Mouse (Mus musculus): ENCODE measurements around the gene Axin2. TPM values are rescaled to one million over a fixed set of nuclear protein-coding genes. Genes with fewer than 3 reads are reported as not detected.

Axin2 gene
- total RNA-seq, 2 experiments from 2014 or later, result 30.6 to 31.6 TPM

DNA sequence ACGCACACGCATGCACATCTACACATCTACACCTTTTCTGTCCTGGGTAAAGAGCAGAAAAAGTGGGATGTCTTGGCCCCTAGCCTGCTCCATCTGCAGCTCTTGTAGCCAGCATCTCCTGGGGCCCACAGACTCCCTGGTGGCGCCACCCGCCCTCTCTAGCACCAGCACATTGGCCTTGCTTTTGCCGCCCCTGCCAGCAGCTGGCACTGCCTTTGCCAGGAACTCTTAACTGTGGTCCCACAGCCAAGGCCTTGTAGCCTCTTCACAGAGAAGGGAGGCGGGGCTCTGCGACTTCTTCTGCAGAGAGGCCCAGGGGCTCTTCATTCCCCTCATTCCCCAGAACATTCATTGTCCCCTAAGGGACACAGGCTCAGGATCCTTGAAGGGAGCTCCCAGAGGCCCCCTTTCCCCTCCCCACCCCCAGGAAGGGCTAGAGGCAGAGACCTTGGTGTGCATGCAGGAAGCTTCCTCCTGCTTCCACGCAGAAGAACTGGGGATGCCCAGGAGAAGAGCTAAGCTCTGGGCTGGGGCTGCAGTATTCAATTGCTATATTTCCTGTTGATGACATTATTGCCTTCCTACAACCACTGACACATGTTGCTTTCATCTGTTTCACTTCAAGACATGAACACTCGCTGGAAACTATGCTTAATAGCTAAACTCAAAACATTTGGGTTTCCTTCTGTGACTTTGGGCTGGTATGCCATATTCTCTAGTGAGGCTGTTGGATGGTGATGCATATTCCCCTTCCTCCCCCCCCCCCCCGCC lies 19.2 kb upstream of the Axin2 start:
- DNase-seq (ENCODE audit: extremely low spot score in 1 of 2, low spot score in 2 of 2), result peak; percentile 58 to 59
- intact Hi-C loops (cut with DNase I), result no loop called here

DNA sequence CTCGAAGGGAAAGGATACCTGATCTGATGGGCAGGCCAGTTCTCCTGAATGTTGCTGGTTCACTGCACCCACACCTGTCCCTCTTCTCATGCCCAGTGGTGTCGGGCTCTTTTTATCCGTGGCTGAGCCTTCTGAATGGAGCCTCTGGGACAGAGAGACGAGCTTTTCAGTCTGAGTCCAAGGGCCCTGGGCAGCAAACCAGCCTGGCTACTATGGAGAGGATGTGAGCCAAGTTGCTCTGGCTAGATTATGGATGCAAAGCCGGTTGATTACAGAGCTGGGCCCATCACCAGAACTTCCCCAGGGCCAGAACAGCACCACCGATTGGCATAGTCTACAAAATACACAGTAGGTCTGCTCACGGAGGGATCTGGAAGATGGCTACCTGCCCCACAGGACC lies 18.5 kb upstream of the Axin2 start:
- DNase-seq (ENCODE audit: extremely low spot score in 1 of 2, low spot score in 2 of 2), result no peak
- intact Hi-C loops (cut with DNase I), result no loop called here

DNA sequence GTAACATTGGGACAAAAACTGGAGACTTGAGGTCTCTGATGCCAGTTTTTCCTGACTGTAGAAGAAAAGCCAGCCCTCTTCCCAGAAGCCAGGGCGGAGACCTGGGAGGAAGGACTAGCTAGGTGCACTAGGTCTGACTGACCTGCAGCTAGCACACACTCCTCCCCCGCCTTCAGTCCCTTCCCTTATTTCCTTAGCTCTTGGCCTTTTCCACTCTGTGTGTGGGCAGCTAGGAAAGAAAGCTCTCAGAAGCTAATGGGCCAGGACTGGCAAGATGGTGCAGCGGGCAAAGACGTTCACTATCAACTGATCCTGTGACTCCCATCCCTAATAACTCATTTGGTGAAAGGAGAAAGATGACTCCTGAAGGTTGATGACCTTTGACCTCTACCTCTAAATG lies 17.8 kb upstream of the Axin2 start:
- no peak for DNase-seq (ENCODE audit: extremely low spot score in 1 of 2, low spot score in 2 of 2)
- intact Hi-C loops (cut with DNase I), result no loop called here

DNA sequence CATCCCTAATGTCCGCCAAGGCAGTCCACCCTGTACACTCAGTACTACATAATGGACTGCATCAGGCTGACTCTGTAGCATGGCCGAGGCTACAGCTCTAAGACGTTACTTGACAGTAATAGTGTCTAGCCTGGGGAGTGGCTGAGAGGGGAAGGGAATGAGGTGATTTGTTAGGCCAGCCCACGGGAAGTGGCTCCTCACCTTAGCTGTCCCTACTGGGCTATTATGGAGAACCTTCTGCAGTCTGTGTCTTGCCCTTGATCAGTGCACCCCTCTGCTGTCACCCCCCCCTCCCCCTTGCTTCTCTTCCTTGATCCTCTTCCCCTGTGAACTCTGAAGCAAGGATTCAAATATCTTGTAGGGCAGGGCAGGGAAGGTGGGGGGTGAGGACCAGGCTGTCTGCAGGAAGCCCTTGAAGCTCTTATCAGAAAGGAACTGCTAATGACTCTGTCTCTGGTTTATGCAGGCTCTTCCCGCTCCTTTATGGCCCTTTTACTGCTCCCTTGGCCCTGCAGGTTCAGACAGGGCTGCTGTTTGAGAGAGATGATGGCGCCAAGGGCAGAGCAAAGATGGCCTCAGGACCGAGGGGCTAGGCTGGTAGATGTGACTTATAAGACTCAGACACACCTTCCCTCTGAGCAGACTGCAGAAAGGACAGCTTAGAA lies 13.4 kb upstream of the Axin2 start:
- no peak for DNase-seq (ENCODE audit: extremely low spot score in 1 of 2, low spot score in 2 of 2)
- intact Hi-C loops (cut with DNase I), result no loop called here

- peak in 1 of 2 experiments; percentile 35 for DNase-seq (ENCODE audit: extremely low spot score in 1 of 2, low spot score in 2 of 2)
- intact Hi-C loops (cut with DNase I), result no loop called here
Observed at GRCm38 (mm10) chr11:108909396-108910195, 10.6 kb upstream of the Axin2 start.

- no peak for DNase-seq (ENCODE audit: extremely low spot score in 1 of 2, low spot score in 2 of 2)
- intact Hi-C loops (cut with DNase I), result no loop called here
Observed at GRCm38 (mm10) chr11:108910328-108910886, 9.7 kb upstream of the Axin2 start.

GRCm38 (mm10) chr11:108910903-108911302 lies 9.2 kb upstream of the Axin2 start:
- intact Hi-C loops (cut with DNase I), result no loop called here
- no peak for DNase-seq (ENCODE audit: extremely low spot score in 1 of 2, low spot score in 2 of 2)

DNA sequence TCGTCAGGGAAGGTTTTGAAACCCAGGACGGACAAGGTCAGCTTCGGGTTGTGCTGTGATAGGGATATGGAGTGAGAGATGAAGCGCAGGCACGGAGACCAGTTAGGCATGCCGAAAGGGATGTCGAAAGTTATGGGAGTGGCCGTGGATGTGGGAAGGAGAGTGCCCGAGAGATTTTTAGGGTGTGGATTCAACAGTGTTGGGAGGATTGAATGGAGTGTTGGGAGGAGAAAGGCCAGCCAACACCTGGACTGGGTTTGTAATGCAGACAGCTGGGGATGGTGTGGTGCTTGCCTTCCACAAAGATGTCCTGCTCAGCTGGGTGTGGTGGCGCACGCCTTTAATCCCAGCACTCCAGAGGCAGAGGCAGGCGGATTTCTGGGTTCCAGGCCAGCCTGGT lies 8.0 kb upstream of the Axin2 start:
- DNase-seq (ENCODE audit: extremely low spot score in 1 of 2, low spot score in 2 of 2), result no peak
- intact Hi-C loops (cut with DNase I), result no loop called here

DNA sequence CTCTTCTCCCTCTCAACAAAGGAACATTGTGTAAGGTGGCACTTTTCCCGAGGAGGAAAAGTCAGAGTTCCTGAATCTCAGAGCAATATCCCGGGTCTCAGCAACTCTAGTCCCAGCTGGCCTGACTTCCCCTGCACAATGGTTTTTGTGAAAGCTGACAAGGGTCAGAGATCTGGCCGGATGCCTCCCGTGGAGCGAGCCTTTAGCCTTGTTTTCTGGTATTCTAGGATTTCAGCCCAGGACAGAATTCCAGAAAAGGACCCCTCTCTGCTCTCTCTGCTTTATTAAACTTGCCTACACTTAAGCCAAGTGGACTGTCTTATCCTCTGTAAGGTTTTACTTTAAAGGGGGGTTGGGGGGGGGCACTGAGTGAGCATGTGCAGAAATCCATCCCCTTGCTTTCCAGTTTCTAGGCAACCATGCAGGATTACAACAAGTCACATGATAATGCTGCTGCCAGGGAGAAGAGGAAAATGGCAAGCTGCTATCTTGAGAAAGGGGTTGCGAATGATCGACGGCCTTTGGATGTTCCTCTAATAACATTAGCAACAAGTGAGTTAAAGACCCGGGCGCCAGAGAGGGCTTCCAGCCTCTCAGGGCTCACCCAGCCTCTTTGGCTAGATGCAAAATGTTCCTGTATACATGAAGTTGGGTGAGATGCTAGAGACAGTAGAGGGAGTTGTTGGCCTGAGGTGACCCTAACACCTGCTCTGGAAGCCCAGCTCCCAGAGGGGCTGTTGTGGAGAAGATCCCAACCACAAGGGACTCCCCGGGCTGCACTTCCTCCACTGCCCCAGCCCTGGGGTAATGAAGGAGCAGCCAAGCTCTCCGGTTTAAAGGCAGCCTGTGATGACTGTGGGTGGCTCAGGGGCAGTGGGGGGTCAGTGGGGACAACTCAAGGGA lies 2.5 kb upstream of the Axin2 start:
- DNase-seq (ENCODE audit: extremely low spot score in 1 of 2, low spot score in 2 of 2), result peak in 1 of 2 experiments; percentile 83

GRCm38 (mm10) chr11:108920636-108921505 lies 722 bp downstream of the Axin2 start:
- intact Hi-C loops (cut with DNase I), result loop anchor here (5.0 kb wide), 2 partner anchors 144 to 474 kb away; no protein-coding TSS in a partner anchor
- DNase-seq (ENCODE audit: extremely low spot score in 1 of 2, low spot score in 2 of 2), result peak; percentile 74 to 94

More for the DNA sequence above, 2.5 kb upstream of the Axin2 start:
- intact Hi-C loops (cut with DNase I), result no loop called here

GRCm38 (mm10) chr11:108921506-108922455 lies 1.6 kb downstream of the Axin2 start:
- intact Hi-C loops (cut with DNase I), result loop anchor here (5.0 kb wide), 2 partner anchors 144 to 474 kb away; no protein-coding TSS in a partner anchor
- DNase-seq (ENCODE audit: extremely low spot score in 1 of 2, low spot score in 2 of 2), result no peak

DNA sequence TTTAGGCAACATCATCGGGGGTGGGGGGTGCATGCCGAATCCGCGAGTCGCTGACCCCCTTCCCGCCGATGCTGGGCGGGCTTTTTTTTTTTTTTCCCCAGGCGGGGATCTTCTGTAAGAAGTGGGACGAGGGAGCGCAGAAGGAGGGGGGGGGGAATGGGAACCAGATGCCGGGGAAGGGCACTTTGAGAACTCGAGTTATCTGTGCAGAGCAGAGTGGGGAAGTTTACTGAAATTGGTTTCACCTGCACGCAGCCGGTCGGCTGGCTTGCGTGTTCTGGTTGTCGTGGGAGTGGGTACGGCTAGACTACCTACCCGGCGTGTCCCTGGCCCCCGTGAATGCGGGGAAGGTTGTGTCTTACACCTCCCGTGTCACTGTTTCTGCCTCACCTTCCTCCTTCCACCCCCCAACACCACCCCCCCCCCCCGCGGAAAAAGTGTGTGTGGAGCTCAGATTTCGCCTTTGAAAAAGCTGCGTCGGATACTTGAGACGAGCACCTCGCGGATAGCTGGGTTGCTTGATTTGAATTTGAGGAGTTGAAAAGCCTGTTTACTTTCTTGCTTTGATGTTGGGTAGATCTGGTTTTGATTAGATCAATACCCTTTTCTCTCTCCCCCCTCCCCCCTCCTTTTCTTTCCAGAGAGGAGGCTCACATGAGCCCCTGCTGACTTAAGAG lies 2.5 kb downstream of the Axin2 start:
- no peak for DNase-seq (ENCODE audit: extremely low spot score in 1 of 2, low spot score in 2 of 2)
- intact Hi-C loops (cut with DNase I), result loop anchor here (5.0 kb wide), 2 partner anchors 145 to 475 kb away; no protein-coding TSS in a partner anchor

- intact Hi-C loops (cut with DNase I), result loop anchor here (5.0 kb wide), 2 partner anchors 146 to 476 kb away; no protein-coding TSS in a partner anchor
- DNase-seq (ENCODE audit: extremely low spot score in 1 of 2, low spot score in 2 of 2), result no peak
Observed at GRCm38 (mm10) chr11:108923188-108923575, 3.0 kb downstream of the Axin2 start.

DNA sequence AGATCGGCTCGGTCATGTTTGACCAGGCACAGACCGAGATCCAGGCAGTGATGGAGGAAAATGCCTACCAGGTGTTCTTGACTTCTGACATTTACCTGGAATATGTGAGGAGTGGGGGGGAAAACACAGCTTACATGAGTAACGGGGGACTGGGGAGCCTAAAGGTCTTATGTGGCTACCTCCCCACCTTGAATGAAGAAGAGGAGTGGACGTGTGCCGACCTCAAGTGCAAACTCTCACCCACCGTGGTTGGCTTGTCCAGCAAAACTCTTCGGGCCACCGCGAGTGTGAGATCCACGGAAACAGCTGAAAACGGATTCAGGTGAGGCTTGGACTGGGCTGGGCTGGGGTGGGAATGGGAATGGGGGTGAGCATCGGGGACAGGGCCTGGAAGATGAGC lies 3.6 kb downstream of the Axin2 start:
- DNase-seq (ENCODE audit: extremely low spot score in 1 of 2, low spot score in 2 of 2), result no peak
- intact Hi-C loops (cut with DNase I), result loop anchor here (2.0 to 5.0 kb wide), 3 partner anchors 146 to 476 kb away; no protein-coding TSS in a partner anchor

DNA sequence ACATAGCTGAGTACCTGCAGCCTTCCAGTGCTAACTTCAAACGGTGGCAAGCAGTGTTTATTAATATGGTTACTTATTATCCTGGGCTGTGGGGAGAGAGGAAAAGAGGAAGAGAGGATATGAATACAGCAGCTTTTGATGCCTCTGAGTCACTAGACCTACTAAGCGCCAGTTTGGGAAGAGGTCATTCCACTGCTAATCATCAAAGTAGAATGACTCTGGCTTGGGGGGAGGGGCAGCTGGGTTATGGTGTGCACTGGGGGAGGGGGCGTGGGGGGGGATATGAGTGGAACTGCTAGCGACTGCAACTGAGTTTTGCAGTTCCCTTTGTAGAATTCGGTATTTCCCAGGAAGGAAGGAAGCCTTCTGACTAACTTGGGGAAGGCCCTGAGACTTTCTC lies 4.2 kb downstream of the Axin2 start:
- intact Hi-C loops (cut with DNase I), result loop anchor here (2.0 to 5.0 kb wide), 3 partner anchors 147 to 477 kb away; no protein-coding TSS in a partner anchor
- peak in 1 of 2 experiments; percentile 44 for DNase-seq (ENCODE audit: extremely low spot score in 1 of 2, low spot score in 2 of 2)
